Mouse (Mus musculus) limb, embryonic 10.5 days (tissue): ENCODE data around the gene Umad1. TPM values are rescaled to one million over a fixed set of nuclear protein-coding genes. Genes with fewer than 3 reads are reported as not detected.
"Not testable (repeated sequence)": the region's sequence is repeated elsewhere in the genome, so short reads cannot be mapped to it uniquely, and the experiment has no call there.

Source experiments
- DNase-seq: peaks from one replicate; pipeline ENCODE4 v3.0.0-alpha.2; 2017; ENCODE audit warnings: low spot score
- H3K27ac ChIP-seq: fragments of 300-500 bp; sonication (generic); 2 replicates; pipeline ENCODE4 v1.5.1; 2016; ENCODE audit warnings: mild to moderate bottlenecking
- H3K27me3 ChIP-seq: fragments of 300-500 bp; sonication (generic); 2 replicates; pipeline ENCODE4 v1.6.1; 2016; ENCODE audit warnings: low read depth, mild to moderate bottlenecking; ENCODE audit not compliant: poor library complexity, severe bottlenecking
- H3K36me3 ChIP-seq: fragments of 300-500 bp; sonication (generic); 2 replicates; pipeline ENCODE4 v1.6.1; 2016; ENCODE audit warnings: mild to moderate bottlenecking, moderate library complexity
- H3K4me1 ChIP-seq: fragments of 300-500 bp; sonication (generic); 2 replicates; pipeline ENCODE4 v1.6.1; 2016
- H3K4me3 ChIP-seq: fragments of 300-500 bp; sonication (generic); 2 replicates; pipeline ENCODE4 v1.5.1; 2016; ENCODE audit warnings: mild to moderate bottlenecking, moderate library complexity
- H3K9me3 ChIP-seq: fragments of 300-500 bp; sonication (generic); replicated peaks from 2 replicates; pipeline ENCODE4 v1.6.1; 2016; ENCODE audit warnings: mild to moderate bottlenecking
- WGBS: fragments of 180-500 bp; shearing (Covaris S2); methylation state at CpG from one replicate; pipeline ENCODE4 v1.1.7; 2016; 5-methylcytosine and 5-hydroxymethylcytosine counted together
- polyA plus RNA-seq: library from polyadenylated mRNA; unstranded; fragments of >200 nt; fragmentation: Nextera tagmentation; extraction: Ambion mirVana; gene quantifications from 2 replicates; pipeline ENCODE4 v1.2.1, GENCODE M21; 2016

The Umad1 gene
- polyA plus RNA-seq, 1 experiment from 2014 or later, result 14.4 TPM

DNA sequence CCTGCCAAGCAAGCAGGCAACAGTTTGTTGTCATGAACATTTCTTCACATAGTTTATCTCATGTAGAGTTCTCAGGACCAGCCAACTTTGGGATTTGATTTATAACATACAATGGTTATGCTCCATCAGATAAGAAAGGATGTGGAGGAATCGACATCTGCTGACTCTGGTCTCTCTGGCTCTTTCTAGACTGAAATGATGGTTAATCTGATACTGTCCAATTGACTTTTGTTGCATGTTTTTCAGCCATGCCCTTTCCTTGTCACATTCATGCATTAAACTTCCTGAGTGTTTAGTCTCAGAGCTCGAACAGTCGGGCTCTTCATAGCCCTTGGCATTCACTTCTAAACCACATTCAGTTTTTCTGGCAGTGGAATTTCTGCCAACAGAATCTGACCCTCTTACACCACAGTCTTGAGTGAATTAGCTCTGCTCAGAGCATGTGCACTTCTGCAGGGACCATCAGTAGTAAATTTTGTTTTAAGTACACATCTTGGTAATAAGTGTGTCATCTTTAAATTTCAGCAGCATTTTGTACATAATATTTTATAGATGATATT, 26.4 kb downstream of the Umad1 start:
- Histone ChIP-seq H3K27me3 (no peaks in the 10 kb centered on the region), H3K4me3 (no peak overlapping the region), H3K27ac (no peak overlapping the region), H3K36me3 (no peaks in the 10 kb centered on the region), H3K9me3 (no peaks in the 10 kb centered on the region), H3K4me1 (no peaks in the 10 kb centered on the region)
- 93% methylated on average over 3 of the region's 3 CpGs for WGBS
- DNase-seq, result no peak

DNA sequence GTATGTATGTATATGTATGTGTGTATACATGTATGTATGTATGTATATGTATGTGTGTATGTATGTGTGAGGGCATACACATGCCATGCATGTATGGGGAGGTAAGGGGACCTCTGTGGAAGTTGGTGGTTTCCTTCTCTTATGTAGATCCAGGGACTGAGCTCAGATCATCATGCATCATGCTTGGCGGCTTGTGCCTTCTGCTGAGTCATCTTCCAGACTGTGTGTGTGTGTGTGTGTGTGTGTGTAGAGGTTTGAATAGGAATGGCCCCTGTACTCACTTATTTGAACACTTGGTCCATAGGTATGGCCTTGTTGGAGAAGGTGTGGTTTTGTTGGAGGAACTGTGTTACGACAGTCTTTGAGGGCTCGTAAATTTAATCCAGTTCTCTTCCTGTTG, 27.1 kb downstream of the Umad1 start:
- H3K4me3 ChIP-seq, result no peak overlapping the region
- H3K36me3 ChIP-seq, result no peaks in the 10 kb centered on the region
- no peak overlapping the region for H3K27ac ChIP-seq
- WGBS, result 99% methylated on average over 3 of the region's 3 CpGs
- no peaks in the 10 kb centered on the region for H3K4me1 ChIP-seq
- H3K27me3 ChIP-seq, result no peaks in the 10 kb centered on the region
- no peak for DNase-seq
- H3K9me3 ChIP-seq, result no peaks in the 10 kb centered on the region

DNA sequence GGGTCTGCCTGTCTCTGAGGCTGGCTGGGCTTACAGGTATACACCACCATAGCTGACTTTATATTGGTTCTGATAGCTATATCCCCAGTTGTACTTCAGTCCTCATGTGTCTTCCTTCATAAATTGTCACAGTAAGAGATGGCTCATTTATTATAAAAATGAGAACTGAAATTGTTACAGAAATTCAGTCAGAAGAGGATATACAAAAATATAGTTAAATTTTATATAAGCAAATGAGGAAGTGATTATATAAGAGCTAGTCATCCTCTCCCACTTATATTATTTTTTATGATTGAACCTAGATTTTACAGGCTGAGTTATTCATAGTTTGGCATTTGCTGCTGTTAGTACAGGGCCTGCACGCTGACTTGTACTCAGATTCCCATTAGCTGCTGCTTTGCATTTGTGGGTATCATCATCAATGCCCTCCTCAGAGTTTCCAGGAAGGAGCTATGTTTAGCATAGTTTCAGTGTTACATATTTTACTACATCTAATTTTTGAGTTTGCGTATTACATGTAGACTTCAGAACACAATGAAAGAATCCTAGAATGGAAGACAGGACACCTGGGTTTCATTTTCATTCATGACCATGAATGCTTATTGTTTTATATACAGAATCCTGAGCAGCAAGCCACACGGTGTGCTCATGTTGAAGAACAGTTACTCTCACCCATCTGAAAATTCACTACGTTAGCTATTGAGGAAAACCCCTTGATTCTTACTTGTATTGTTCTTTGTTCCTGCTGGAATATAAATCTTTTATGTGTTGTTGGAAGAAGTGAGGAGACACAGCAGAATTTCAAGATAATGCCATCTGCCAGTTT, 29.9 kb downstream of the Umad1 start:
- Histone ChIP-seq H3K4me1 (no peaks in the 10 kb centered on the region), H3K36me3 (no peaks in the 10 kb centered on the region), H3K27ac (no peak overlapping the region), H3K27me3 (no peaks in the 10 kb centered on the region), H3K9me3 (no peaks in the 10 kb centered on the region), H3K4me3 (no peak overlapping the region)
- 92% methylated on average over 4 of the region's 4 CpGs for WGBS
- DNase-seq, result no peak

DNA sequence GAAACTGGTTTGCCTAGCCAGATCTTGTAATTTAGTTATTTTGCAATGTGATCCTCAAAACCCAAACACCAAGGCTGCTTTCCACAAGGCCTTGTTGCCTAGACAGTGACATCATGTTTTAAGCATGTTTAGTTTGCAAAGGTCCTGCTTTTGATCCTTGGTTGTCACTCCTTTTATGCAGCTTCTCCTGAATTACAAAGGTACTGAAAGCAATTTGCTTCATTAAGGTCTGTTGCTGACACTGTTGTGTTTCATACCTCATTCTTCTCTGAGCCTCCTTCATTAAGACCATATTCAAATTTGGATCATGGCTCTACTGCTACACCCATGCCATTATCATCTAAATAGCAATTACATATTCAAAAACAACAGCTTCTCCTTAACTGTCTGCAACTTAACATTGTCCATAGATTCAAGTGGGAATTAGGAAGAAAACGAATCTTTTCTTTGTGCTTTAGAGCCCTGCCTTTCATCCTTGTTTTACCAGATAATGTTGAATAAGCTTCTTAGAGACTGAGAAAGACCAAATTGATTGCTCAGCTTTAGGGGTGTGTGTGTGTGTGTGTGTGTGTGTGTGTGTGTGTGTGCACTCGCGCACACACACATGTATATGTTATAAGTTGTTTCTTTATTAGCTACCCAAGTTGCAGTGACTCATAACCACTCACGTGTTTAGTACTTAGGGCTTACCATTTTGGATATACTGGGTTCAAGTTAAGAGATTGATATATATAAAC, 35.1 kb downstream of the Umad1 start:
- no peaks in the 10 kb centered on the region for H3K27me3 ChIP-seq
- H3K36me3 ChIP-seq, result no peaks in the 10 kb centered on the region
- DNase-seq, result no peak
- H3K4me3 ChIP-seq, result no peak overlapping the region
- WGBS, result 88% methylated on average over 4 of the region's 4 CpGs
- H3K27ac ChIP-seq, result no peak overlapping the region
- H3K9me3 ChIP-seq, result no peaks in the 10 kb centered on the region
- no peaks in the 10 kb centered on the region for H3K4me1 ChIP-seq

DNA sequence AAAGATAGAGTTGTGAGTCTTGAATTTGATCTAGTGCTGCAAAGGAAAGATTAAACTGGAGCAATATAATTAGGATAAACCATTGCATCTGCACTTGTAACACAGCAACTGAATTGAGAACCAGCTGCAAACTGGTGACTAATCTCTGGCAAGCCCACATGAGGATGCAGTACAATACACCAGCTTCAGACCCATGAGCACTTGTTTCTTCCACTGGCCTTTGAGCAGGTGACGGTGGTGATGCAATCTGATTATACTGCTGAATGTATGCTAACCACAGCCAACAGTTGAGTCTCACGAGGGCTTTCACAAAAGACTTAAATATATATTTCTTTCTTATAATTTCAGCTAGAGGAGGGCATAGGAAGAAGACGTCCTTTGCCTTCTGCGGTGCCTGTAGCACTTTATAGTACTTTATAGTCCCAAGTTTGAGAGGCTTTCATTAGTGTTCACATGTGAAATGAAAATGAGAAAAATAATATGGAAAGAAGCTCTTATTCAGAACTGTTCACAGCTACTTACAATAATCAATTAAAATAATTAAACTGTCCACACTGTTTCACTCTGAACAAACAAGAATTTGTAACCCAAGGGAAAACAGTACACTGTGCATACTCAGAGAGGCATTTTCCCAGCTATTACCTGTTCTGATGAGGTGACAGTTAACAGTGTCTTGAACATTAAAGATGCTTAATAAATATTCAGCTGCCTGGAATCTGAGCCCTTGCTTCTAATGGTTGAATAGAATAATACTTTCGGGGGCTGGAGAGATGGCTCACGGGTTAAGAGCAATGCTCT, 40.2 kb downstream of the Umad1 start:
- H3K27ac ChIP-seq, result no peak overlapping the region
- H3K9me3 ChIP-seq, result no peaks in the 10 kb centered on the region
- WGBS, result 90% methylated on average over 6 of the region's 6 CpGs
- H3K27me3 ChIP-seq, result no peaks in the 10 kb centered on the region
- H3K4me1 ChIP-seq, result no peaks in the 10 kb centered on the region
- H3K36me3 ChIP-seq, result no peaks in the 10 kb centered on the region
- H3K4me3 ChIP-seq, result no peak overlapping the region
- no peak for DNase-seq

DNA sequence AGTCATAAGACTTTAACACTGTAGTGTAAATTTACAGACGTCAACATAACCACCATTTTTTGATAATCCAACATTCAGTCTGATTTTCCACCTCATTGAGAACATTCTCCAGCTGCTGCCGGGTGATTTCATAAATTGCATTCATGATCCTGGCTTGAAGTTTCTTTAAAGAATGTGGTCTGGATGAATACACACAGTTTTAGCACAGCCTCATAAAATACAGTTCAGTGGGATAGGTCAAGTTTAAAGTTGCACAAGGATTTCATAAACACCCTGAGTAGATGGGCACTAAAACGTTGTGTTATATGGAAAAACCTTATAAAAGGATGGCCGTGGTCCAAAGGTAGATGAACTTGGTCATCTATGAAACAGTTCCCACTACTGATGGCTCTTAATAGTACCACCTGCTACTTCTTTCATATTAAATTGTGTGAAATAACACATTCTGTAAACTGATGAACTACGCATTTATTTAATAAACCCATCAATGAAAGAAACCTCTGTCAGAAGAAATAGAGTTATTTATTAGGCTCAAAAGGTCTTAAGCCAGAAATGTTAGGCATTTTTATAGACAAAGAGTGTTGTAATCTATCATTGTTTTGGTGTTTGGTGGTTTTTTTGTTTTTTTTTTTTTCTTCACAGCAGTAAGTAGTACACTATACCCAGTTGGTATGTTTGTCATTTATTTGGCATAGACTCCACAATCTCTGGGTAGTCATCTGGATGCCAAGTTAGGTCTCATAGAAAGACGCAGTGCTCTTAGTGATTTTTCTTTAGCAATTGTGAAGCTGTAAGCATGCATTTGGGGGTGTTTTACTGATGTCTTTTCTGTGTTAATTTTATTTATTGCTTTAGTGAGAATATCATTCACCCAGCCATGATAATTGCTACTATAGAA, 49.0 kb downstream of the Umad1 start:
- 91% methylated on average over 6 of the region's 6 CpGs for WGBS

DNA sequence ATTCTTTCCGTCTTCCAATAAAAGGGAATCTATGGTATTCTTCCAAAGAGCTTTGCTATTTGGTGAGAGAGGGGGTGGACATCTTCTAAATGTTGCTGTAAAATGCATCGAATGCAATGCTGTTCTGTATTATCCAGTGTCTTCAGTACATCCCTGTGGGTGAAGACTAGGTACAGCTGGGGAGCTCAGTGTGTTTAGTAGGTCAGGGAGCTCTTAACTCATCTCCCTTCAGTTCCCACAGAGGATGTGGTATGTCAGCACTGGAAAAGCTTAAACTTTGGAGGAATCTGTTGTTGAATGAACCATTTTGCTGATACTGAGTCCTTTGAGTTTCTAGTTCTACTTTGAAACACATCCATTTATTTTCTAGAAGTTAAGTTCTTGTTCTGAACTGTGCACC, 53.5 kb downstream of the Umad1 start:
- WGBS, result 91% methylated on average over 2 of the region's 2 CpGs
- no peak overlapping the region for H3K4me3 ChIP-seq
- H3K9me3 ChIP-seq, result no peaks in the 10 kb centered on the region
- no peaks in the 10 kb centered on the region for H3K36me3 ChIP-seq
- no peaks in the 10 kb centered on the region for H3K27me3 ChIP-seq
- DNase-seq, result no peak
- no peaks in the 10 kb centered on the region for H3K4me1 ChIP-seq
- no peak overlapping the region for H3K27ac ChIP-seq

More for the DNA sequence above, 49.0 kb downstream of the Umad1 start:
- H3K9me3 ChIP-seq, result no peaks in the 10 kb centered on the region
- H3K36me3 ChIP-seq, result no peaks in the 10 kb centered on the region
- no peaks in the 10 kb centered on the region for H3K4me1 ChIP-seq
- H3K27me3 ChIP-seq, result no peaks in the 10 kb centered on the region
- DNase-seq, result no peak
- no peak overlapping the region for H3K27ac ChIP-seq
- no peak overlapping the region for H3K4me3 ChIP-seq

DNA sequence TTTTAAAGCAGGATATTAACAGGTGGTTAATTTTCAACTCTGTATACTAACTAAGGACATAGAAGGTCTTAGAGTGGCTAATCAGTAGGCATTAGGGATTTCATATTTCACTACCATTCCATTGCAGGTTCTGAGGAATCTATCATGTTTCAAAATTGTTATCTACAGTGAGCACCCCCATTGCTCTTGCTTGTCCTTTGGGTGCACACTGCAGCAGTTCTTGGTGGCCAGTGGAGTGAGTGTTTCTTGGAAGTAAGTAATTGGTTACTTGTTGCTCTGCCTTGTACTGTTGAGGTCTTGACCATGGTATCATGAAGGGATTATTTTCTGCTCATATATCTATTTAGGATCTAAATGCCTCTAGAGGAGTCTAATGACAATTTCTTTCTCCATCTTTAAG, 57.1 kb downstream of the Umad1 start:
- Histone ChIP-seq H3K27ac (no peak overlapping the region), H3K36me3 (no peaks in the 10 kb centered on the region), H3K4me3 (no peak overlapping the region)

DNA sequence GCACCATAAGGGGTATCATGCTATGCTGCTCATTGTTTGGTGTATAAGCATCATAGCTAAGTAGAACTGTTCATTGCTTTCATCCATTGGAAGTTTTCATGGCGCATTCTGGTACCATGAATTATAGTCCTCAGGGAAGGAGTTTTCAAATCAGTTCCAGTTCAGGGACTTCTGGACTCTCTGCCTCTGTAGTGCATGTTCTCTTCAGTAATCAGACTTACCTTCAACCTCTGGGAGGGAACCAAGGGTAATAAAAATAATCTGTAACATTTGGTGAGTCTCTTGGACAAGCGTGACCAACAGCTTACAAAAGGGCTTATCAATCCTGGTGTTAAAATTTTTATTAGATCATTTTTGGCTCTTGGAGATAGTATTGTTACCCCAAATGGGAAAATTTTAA, 60.5 kb downstream of the Umad1 start:
- Histone ChIP-seq H3K27ac (no peak overlapping the region), H3K36me3 (no peaks in the 10 kb centered on the region), H3K4me1 (no peaks in the 10 kb centered on the region), H3K9me3 (no peaks in the 10 kb centered on the region), H3K27me3 (no peaks in the 10 kb centered on the region), H3K4me3 (no peak overlapping the region)
- DNase-seq, result no peak
- WGBS, result 95% methylated on average over 2 of the region's 2 CpGs

More for the DNA sequence above, 57.1 kb downstream of the Umad1 start:
- no peaks in the 10 kb centered on the region for H3K9me3 ChIP-seq
- H3K27me3 ChIP-seq, result no peaks in the 10 kb centered on the region
- DNase-seq, result no peak
- no peaks in the 10 kb centered on the region for H3K4me1 ChIP-seq

DNA sequence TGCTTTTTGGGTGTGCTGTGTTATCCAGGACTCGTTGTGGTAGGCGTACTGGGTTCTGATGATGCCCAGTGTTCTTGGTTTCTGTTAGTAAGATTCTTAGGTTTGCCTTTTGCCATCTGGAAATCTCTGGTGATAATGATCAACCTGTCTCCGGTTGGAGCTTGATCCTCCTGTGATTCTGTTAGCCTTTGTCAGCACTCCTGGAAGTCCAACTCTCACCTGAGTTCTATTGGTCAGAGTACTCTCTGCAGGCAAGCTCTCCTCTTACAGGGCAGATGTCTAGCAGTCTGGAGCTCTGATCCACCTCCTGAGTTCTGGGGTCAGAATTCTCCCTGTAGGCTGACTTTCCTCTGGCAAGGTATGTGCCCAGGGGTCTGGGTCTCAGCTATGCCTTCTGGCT, 72.4 kb downstream of the Umad1 start:
- not testable (repeated sequence) for H3K9me3 ChIP-seq, H3K4me3 ChIP-seq
- 95% methylated on average over 3 of the region's 3 CpGs for WGBS

DNA sequence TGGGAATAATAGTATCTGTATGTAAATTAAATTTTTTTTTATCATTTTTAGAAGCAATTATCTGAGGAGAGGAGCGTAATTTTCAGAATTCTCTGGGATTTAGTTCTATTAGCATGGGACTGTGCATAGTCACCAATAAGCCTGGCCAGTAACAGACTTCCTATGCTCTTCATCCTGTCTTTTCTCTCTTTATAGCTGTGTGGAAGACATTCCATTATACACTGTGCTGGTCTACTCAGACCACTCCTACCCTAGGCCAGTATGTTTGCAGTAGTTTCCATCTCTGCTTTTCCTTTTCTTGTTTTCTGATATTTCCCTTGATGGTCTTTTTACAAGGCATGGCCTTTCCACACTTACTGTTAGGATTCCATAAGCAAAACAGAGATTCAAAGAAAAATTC, 74.3 kb downstream of the Umad1 start:
- Histone ChIP-seq H3K9me3 (no peaks in the 10 kb centered on the region), H3K27me3 (no peaks in the 10 kb centered on the region), H3K4me1 (no peaks in the 10 kb centered on the region), H3K27ac (no peak overlapping the region), H3K36me3 (no peaks in the 10 kb centered on the region), H3K4me3 (no peak overlapping the region)
- 96% methylated on average over 1 of the region's 1 CpGs for WGBS
- no peak for DNase-seq

More for the DNA sequence above, 72.4 kb downstream of the Umad1 start:
- H3K36me3 ChIP-seq, H3K4me1 ChIP-seq, H3K27me3 ChIP-seq, H3K27ac ChIP-seq, DNase-seq: not testable (repeated sequence)
